Mouse (Mus musculus): Measurements from ENCODE around the gene Gramd1a.

Gene Gramd1a

GRCm38 (mm10) chr7:31088206-31088605, 67.5 kb downstream of the Gramd1a start:
- no peak for DNase-seq

DNA sequence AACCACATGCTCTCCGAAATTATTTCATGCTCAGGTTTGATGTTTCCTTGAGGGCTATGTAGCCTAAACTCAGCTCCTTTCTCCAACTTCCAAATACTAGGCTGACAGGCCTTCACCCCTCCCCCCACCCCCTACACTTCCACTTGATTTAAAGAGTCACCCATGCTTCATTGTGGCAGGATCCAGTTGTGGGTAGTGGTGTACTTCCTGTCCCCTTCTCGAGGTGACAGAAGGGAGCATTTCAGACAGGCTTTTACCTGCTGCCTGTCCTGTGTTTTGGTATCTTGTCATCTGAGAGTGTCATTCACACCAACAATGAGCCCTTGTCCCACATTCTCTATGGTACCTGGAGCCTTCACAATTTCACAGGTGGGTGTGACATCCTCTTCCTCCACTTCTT, 68.4 kb downstream of the Gramd1a start:
- no peak for DNase-seq

DNA sequence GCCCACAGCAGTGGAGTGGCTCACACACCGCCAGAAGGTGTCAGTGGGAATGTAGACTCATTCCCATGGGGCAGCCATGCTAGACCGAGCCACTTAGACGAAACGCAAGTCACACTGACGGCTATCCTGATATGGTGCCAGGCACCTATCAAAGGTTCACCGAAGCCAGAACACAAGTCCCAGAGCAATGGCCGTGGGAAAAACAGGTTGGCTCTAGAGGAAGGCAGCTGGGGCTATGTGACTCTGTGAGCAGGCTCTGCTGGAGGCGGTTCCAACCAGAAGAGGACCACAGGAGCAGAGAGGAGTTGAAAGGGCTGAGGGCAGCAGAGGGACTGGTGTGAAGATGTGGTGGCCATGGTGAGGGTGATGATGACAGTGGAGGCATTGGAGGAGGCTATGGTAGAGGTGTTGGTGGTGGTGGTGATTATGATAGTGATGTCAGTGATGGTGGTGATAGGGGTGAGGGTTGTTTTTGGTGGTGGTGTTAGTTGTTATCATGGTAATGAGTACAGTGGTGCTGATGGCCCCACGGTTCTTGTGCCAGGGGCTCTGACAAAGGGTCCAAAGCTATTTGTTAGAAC, 69.4 kb downstream of the Gramd1a start:
- DNase-seq: no peak

DNA sequence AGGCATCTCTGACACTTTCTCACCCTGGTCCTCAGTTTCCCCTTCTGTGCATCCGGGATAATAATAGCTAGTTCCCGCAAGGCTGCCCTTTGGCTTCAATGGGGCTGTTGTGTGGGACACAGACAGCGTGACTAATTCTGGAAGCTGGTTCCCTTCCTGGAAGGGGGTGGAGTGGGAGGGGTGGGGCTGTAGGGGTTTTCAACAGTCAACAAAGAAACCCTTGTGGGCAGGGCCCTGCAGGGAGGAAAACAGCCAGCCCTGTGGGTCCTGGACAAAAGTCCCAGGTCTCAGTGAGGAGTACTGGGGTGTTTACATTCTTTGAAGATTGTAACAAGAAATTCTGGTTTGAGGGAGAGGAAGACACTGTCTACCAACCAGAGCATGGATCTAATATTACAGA, 70.5 kb downstream of the Gramd1a start:
- DNase-seq: peak; percentile 30

- no peak for DNase-seq
Measured at GRCm38 (mm10) chr7:31084140-31084539, 71.6 kb downstream of the Gramd1a start.

DNA sequence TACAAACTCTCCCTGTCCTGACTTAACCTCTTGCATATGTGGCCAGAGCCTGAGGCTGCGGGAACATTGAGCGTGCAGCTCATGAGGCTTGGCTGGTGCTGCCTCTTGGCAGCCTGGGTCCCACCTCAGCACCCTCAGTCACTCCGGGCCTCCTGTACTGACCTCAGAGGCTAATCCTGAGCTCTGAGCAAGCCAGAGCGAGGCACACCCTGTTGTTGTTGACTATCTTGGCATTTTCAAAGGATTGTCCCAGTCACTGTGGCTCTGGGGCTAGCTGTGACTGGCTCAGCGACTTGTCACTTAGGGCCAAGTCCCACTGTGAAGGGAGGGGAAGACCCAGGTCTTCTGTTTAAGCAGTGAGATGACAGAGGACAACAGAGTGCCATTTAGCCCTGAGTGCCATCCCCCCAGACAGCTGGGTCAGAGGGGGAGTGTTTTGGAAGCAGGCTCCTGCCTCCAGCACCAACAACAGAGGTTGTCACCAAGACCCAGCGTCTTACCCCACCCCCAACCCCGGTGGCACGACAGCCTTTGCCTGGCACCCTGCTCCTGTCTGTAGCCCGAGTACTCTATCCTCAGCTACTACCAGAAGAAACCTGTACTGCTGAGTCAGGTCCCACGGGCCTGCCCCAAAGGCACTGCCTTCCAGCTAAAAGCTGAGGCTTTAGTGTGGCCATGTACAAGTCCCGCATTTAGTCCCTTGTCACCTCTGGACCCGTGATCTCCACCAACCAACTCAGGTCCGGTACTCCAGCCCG, 72.7 kb downstream of the Gramd1a start:
- DNase-seq: peak; percentile 35

DNA sequence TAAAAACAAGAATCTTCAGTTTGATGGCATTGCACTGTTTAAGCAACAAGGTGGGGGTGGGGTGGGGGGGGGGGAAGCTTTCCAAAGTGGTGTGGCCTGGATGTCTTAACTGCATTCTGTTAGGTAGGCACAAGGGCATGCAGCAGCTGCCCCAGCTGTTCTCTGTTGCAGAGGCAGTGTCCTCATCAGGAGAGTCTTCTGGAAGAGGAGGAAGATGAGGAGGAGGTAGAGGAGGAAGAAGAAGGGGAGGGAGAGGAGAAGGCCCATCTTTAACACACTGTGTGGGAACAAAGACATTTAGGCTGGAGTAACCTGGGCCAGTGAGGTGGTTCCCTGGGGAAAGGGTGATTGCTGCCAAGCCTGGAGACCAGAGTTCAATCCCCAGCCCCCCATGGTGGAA, 73.6 kb downstream of the Gramd1a start:
- DNase-seq: no peak

DNA sequence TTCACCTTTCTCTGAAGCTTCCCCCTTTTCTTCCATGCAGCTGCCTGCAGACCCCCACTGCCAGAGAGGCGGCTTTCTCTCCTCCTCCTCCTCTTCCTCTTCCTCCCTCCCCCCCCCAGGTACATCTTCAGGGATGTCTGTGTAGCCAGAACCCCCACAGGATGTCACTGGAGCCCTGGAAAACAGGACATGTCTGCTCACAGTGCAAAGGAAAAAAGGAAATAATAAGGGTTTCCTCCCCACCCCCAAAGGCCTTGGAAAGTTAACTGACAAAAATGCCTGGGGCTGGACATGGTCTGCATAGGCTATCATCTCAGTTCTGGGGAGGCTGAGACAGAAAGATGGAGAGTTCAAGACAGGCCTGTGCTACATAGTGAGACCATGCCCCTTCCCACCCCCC, 74.6 kb downstream of the Gramd1a start:
- DNase-seq: no peak

DNA sequence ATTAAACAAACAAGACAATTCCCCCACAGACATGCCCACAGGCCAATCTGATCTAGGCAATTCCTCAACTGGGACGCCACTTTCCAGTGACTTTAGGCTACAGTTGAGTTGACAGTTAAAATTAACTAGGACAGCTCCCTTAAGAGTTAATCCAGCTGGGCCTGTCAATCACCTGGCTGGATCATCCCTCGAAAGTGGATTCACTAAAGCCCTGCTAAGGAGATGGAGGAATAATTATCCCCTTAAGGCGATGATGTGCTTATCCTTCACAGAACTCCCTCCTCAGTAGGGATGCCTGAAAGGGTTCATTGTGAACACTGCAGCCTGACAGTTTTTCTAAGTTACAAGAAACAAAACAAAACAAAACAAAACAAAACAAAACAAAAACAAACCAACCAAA, 75.1 kb downstream of the Gramd1a start:
- no peak for DNase-seq
